Mouse (Mus musculus): Measurements from ENCODE around the gene Emid1. TPM values are rescaled to one million over a fixed set of nuclear protein-coding genes. Genes with fewer than 3 reads are reported as not detected.
A peak's percentile ranks its signal among the peaks of the same experiment; 100 is the strongest.

Gene Emid1
- total RNA-seq, 2 experiments from 2014 or later, result 3.6 to 5.3 TPM

DNA sequence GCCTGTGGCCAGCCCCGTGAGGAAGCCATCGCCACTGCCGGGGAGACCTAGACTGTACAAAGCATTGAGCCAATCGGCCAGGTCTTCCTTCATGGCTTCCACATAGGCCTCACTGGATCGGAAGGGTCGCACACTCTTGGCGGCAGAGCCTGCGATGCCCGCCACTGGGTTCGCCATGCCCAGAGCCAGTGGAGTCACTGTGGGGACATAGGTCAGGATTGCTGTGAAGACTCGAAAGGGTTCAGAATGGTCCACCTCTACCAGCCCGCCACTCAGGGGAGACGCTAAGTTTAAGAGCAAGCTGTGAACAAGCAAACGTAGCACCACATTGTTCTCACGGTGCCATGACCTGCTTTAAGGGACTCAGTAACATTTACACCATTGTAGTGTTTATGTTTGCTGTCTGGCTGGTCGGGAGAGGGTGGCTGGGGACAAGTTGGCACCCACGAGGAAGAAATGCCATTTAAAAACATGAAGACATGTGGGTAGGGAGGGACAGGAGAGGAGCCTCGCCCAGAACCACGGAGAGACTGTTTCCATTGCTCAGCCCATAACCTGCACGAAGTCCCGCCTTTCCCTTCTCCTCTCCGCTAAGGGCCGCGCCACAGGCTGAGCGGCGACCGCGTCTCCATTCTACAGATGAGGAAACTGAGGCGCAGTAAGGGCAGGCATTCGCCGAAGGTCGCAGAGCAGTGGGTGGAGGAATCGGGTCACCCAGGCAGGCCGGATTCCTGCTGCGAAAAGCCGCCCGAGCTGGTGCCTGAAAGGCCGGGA is 87.6 kb downstream of the Emid1 start:
- DNase-seq (ENCODE audit: low spot score in 2 of 2), result peak; percentile 38 to 49

DNA sequence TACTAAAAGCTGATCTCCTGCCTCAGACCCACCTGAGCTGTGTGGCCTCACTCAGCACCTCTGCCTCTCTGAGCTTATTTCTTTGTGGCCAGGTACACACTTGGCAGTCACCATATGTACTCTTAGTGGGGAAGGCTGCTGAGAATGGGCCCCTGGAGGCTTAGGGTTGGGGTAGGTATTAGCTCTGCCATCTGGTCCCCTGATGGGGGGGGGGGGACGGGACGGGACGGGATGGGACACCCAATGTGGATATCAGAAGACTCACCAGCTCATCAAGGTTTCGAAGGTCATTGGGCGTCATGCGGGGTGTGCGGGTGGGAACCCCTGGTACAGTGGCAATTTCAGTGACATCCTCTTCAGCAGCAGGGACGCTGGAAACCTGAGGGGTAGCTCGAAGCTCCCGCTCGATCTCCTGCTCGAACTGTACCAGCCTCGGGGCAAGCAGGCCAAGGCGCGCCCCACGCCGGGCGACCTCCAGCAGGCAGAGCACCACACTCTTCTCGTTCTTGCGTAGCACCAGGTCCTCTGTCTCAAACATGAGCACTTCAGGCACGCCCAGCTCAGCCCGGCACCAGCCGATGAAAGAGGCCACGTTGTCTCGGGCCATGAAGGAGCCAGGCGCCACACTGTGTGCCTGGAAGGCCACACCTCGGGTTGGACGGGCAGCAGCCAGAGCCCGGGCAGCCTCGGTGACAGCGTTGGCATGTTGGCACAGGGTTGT is 88.3 kb downstream of the Emid1 start:
- DNase-seq (ENCODE audit: low spot score in 2 of 2), result peak in 1 of 2 experiments; percentile 46

DNA sequence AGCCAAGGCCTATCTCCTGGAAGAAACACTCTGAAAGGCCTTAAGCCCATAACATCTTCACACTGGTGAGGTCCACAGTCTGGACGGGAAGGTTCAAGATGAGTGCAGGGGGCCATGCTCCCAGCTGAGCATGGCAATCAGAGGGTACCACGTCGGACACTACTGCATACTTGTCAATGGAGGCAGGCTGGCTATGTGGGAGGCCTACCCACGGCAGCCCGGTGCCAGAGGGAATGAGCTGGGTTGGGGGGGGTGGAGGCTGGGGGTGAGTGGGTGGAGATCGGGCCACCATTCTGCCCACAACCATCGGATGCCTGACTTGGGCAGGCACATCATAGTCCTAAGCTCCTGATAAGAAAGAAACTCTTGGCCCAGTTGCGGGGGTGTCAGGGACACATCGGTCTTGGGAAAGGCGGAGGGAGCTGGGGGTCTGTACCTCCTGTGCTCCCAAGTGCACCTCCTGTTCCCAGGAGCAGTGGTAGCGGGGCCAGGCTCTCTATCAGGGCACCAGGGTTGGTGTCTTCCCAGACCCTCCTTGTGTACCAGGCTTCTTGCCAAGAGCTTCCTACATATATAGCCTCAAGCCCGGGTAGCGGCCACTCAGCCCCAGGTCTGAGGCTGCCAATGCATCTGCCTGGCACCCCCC is 89.1 kb downstream of the Emid1 start:
- DNase-seq (ENCODE audit: low spot score in 2 of 2), result peak in 1 of 2 experiments; percentile 22

DNA sequence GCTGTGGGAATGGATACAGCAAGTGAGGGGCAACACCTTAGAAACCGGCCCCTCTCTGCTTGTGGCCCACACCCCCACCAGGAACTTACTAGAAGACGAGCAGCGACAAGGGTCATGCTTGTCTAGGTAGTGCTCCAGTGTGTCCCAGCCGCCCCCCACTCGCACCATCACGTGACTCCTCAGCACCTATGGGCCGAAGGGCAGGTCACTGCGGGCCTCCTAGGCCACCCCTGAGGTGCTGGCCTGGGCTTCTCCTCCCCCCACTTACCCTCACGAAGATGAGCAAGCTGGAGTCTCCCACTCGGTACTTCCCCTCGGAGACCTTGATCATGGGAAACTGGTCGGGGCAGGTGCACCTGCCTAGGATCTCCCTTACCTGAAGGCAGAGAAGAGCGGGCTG is 89.7 kb downstream of the Emid1 start:
- no peak for DNase-seq (ENCODE audit: low spot score in 2 of 2)

DNA sequence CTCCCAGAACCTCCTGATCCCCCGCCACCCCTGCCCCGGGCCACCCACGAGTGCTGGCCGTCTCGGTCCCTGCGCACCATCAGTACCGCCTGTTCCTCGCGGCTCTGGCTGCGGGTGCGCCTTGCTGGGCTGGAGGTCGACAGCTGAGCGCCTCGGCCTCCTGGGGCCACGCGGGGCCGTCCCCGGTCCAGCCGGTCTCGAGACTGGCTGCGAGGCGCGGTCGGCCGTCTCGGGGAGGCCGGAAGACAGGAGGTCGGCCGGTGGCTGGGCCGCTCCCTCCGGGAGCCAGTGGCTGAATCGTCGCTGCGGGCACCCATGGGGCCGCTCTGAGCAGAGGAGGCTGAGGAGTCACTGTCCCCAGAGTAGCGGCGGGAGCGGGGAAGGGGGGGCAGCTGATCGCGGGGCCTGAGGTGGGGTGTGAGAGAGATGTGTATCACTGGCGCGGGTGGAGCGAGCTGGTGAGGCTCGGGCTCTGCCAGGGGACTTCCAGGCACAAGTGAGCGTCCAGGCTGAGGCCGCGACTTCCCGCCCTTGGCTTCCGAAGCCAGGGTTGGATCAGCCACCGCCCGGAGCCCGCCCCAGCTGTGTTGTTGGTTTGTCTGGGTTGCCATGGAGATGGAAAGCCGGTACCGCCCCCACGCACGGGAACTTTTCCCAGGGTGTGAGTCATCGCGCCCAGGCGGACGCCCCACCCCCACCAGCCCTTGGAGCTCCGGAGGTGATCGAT is 90.5 kb downstream of the Emid1 start:
- peak; percentile 97 to 98 for DNase-seq (ENCODE audit: low spot score in 2 of 2)

DNA sequence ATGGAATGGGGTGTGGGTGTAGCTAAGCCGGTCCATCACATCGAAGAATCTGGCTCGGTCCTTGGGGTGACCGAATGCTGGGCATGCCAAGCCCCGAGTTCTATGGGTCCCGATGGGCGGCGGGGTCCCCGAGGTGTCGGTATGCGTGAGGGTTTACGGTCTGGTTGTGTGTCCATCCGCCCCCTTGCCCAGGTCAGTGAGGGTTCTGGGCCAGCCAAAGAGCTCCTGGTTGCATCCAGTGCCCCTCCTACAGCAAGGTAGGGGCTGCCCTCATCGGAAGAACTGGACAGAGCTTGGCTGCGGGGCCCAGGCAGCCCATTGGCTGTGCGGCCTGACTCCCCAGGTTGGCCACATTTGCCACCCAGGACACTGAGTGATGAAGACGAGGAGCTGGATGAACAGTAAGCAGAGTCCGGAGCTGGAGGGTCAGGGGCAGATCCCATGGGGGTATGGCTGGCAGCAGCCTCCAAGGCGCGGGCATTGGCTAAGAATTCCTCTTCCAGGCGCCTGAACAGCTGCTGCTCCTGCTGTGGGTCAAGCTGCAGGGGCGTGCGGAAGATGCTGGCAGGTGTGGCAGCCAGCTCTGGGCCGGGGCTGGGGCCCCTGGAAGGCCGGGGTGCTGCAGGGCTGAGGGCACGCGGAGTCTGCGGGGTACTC is 91.2 kb downstream of the Emid1 start:
- DNase-seq (ENCODE audit: low spot score in 2 of 2), result peak in 1 of 2 experiments; percentile 20

DNA sequence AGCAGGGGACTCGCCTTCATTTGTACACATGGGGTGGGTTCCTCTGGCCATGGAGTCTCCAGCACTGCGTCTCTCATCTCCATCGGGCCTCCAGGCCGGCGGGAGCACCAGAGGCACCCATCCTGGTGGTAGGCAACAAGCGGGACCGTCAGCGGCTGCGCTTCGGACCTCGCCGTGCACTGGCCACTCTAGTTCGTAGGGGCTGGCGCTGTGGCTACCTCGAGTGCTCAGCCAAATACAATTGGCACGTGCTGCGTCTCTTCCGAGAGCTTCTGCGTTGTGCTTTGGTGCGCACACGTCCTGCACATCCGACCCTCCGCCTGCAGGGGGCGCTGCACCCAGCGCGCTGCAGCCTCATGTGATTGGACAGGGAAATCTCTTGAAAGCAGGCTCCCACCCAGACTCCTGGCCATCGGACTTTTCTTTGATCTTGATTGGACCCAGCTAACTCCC is 92.3 kb downstream of the Emid1 start:
- DNase-seq (ENCODE audit: low spot score in 2 of 2), result peak; percentile 59 to 70

DNA sequence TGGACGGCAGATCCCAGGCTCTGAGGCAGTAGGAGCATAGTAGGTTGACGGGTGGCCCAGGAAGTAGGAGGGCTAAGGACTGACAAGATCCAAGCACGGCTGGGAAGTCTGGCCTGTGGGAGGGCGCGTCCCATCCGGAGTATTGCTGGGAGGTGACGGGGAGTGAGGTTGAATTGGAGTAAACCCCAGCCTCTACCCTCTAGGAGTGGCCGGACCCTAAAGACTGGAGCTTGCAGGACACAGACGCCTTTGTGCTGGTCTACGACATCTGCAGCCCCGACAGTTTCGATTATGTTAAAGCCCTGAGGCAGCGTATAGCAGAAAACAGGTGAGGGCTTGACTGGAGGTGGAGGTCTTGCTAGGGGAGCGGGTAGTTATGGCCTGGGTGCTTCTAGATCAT is 92.8 kb downstream of the Emid1 start:
- DNase-seq (ENCODE audit: low spot score in 2 of 2), result no peak

DNA sequence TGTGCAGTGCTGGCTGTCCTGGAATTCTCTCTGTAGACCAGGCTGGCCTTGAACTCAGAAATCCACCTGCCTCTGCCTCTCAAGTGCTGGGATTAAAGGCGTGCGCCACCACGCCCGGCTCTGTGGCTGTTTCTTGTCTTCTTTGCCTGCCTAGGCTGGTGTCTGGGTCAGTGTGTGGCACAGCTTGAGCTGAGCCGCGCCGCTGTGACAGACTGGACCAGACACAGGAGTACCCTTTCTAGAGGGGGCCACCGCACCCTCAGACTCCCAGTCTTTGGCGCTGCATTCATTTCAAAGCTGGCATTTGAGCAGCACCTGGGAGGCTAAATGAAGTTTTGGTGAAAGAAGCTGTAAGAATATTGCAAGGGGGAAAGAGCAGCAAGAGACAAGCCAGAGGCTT is 93.3 kb downstream of the Emid1 start:
- DNase-seq (ENCODE audit: low spot score in 2 of 2), result no peak

DNA sequence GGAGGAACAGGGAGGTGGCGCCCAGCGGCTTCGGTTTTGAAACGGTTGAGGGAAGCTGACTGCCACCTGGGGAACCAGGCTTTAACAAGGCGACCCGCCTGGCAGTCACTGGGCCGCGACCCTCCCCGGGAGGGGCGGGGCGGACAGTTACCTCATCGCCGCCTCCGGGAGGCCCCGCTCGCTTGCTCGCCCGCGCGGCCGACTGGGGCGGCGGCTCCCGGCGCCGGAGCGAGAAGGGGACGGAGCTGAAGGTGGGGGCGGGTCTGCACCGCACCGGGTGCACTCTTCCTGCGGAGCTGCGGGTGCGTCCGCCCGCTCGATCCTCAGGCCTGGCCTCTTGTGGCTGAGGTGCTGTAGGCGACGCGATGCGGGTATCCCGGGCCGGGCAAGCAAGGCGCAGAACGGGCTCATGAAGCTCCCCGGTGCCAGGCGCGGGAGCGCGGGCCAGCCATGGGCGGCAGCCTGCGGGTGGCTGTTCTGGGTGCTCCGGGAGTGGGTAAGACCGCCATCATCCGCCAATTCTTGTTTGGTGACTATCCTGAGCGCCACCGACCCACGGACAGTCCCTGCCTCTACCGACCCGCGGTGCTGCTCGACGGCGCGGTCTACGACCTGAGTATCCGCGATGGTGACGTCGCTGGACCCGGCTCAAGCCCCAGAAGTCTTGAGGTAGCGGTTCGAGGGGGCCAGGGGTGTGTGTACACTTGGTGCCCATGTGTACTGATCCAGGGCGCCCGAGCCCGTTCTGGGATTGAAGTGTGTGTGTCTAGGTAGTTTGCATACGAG is 94.0 kb downstream of the Emid1 start, which contains the start of gene Rasl10a:
TSS of gene Rasl10a (plus strand) at position 273 of the 786 bp plus-strand sequence.
- DNase-seq (ENCODE audit: low spot score in 2 of 2), result peak; percentile 44 to 64

DNA sequence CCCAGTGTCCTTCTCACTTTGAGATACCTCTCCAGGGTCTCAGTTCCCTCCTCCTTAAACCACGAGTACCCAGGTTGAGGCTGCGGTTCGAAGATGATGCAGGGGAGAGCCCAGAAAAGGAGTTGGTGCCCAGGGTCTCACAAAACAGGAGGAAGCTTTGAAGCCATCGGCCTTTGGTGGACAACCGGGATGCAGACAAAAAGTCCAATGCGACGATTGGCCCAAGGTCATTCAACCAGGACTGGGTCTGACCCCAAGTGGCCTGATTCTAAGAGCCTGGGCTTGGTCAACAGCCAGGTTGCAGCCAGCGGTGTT is 94.6 kb downstream of the Emid1 start:
- DNase-seq (ENCODE audit: low spot score in 2 of 2), result no peak

DNA sequence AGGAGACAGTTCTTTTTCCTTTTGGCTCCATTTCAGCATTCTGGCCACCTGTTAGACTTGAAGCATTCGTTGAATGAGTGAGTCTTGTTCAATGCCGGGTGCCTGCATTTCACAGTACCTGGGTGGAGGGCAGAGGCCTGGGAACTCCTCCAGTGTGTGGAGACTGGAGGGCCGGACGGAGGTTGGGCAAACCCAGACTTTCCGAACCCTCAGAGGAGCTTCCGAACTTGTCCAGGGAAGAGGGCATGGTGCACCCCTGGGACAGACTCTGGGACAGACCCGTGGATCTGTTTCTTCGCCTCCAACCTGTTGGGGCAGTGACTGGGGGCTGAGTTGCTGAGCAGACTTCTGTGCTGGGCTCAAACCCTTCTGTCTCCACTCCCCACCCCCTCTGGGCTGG is 95.0 kb downstream of the Emid1 start:
- DNase-seq (ENCODE audit: low spot score in 2 of 2), result no peak

Other genes with a start within 250 kb of the Emid1 start
- gene Nefh, start 204.2 kb downstream of the Emid1 start, total RNA-seq (2021), result 10 to 100 TPM; 46.2 to 59.5 TPM
- gene Ap1b1, start 165.4 kb downstream of the Emid1 start, total RNA-seq (2021), result 100 to 1,000 TPM; 159 to 172 TPM
- 10 to 100 TPM; 78.2 to 86.3 TPM for gene Rasl10a, start 94.1 kb downstream of the Emid1 start, total RNA-seq (2021)
- gene Gas2l1, start 86.9 kb downstream of the Emid1 start, total RNA-seq (2021), result 10 to 100 TPM; 83.7 to 92.5 TPM
- 10 to 100 TPM; 22.9 to 23.3 TPM for gene Rhbdd3, start 53.3 kb downstream of the Emid1 start, total RNA-seq (2021)
- 100 to 1,000 TPM; 265 to 298 TPM for gene Ewsr1, start 53.0 kb downstream of the Emid1 start, total RNA-seq (2021)
- gene Kremen1, start 109.3 kb upstream of the Emid1 start, total RNA-seq (2021), result 10 to 100 TPM; 14.4 to 16.4 TPM

Data from left cerebral cortex, adult 18-20 months (tissue).